Mouse (Mus musculus): ENCODE results near the gene Iqck.

DNA sequence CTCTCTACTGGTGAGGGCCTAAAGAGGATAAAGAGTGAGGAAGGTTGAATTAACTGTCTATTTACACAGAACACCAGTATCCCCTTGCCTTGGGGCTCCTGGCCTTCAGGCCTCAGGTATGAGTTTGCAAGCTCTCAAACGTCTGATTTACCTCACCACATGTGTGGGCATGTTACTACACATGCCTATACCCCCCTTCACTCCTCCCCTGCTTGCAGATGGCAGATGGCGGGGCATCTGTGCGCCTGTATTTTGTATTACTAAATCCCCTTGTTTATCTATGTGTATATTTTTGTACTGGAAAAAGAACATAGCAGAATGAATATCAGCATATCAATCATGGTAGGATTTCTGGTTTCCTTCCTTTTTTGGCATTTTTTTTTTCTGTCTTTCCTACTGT, 86.7 kb downstream of the Iqck start:
- TF ChIP-seq CTCF (IDR thresholded peaks at IDR 0.05; ENCODE audit: control insufficient read depth, insufficient read depth, insufficient replicate concordance, low read depth, low read length): no peak
- no peak for TF ChIP-seq POLR2A (IDR thresholded peaks at IDR 0.05; ENCODE audit: control insufficient read depth, low read depth, low read length)
